Mouse (Mus musculus): Measurements from ENCODE around the gene Slc9a3r2. TPM values are rescaled to one million over a fixed set of nuclear protein-coding genes. Genes with fewer than 3 reads are reported as not detected.

Slc9a3r2 gene
- polyA plus RNA-seq, 2 experiments: 5.5 to 8.1 TPM

- 68% methylated on average over 3 of the region's 3 CpGs for WGBS (ENCODE audit: insufficient replicate concordance)
- Histone ChIP-seq H3K4me1 (replicated peaks; ENCODE audit: control insufficient read depth in 2 of 2, insufficient read depth in 2 of 2, low read length in 1 of 2) (no peaks in the 10 kb centered on the region), H3K9me3 (ENCODE audit: control insufficient read depth, low read length) (no peaks in the 10 kb centered on the region), H3K9ac (replicated peaks) (no peak overlapping the region), H3K27ac (no peak overlapping the region), H3K36me3 (replicated peaks; ENCODE audit: control insufficient read depth, insufficient read depth, low read depth) (peaks cover 5% of the 10 kb centered on the region; the same call in 1 of the 2 replicates), H3K4me2 (ENCODE audit: low read depth) (no peak overlapping the region), H3K4me3 (ENCODE audit: insufficient read depth in 1 of 2, low read depth in 2 of 2, low read length in 2 of 2) (no peak overlapping the region), H3K27me3 (ENCODE audit: control insufficient read depth, insufficient read depth, low read length) (no peaks in the 10 kb centered on the region)
- ATAC-seq (ENCODE audit: insufficient read depth) (no peak), DNase-seq (ENCODE audit: low read depth in 3 of 3, low spot score in 3 of 3) (no peak)
- TF ChIP-seq EP300 (IDR thresholded peaks at IDR 0.05; ENCODE audit: low read depth): no peak
- TF ChIP-seq CTCF (IDR thresholded peaks at IDR 0.05; ENCODE audit: low read depth): no peak
Measured at GRCm38 (mm10) chr17:24590943-24591342, 59.2 kb downstream of the Slc9a3r2 start.

Small RNA genes lying within 50 kb of the gene (microRNA-seq; reads per million reads assigned to microRNA genes)
- not detected for gene Gm24589

Other genes starting within 250 kb of the Slc9a3r2 start
Only the 30 nearest of the 34 such genes appear.
- gene Rnps1, start 235.8 kb downstream of the Slc9a3r2 start, polyA plus RNA-seq (2012; rRNA removed): 91.5 and 114 TPM in 2 replicates
- 90.6 and 96.3 TPM in 2 replicates for gene Rnps1, start 235.8 kb downstream of the Slc9a3r2 start, polyA plus RNA-seq (2014; fragmentation: Nextera tagmentation; extraction: Ambion mirVana)
- gene Eci1, start 223.7 kb downstream of the Slc9a3r2 start, polyA plus RNA-seq (2012; rRNA removed): 42.3 and 48.3 TPM in 2 replicates
- gene Eci1, start 223.7 kb downstream of the Slc9a3r2 start, polyA plus RNA-seq (2014; fragmentation: Nextera tagmentation; extraction: Ambion mirVana): 56.4 and 64.7 TPM in 2 replicates
- 2.1 and 2.3 TPM in 2 replicates for gene Dnase1l2, start 207.2 kb downstream of the Slc9a3r2 start, polyA plus RNA-seq (2012; rRNA removed)
- 0.14 and 0.46 TPM in 2 replicates for gene Dnase1l2, start 207.2 kb downstream of the Slc9a3r2 start, polyA plus RNA-seq (2014; fragmentation: Nextera tagmentation; extraction: Ambion mirVana)
- gene E4f1, start 180.0 kb downstream of the Slc9a3r2 start, polyA plus RNA-seq (2012; rRNA removed): 17.1 and 19.9 TPM in 2 replicates
- 4.5 and 5.0 TPM in 2 replicates for gene E4f1, start 180.0 kb downstream of the Slc9a3r2 start, polyA plus RNA-seq (2014; fragmentation: Nextera tagmentation; extraction: Ambion mirVana)
- gene Pgp, start 179.9 kb downstream of the Slc9a3r2 start, polyA plus RNA-seq (2012; rRNA removed): 37.9 and 38.2 TPM in 2 replicates
- gene Pgp, start 179.9 kb downstream of the Slc9a3r2 start, polyA plus RNA-seq (2014; fragmentation: Nextera tagmentation; extraction: Ambion mirVana): 70.4 and 76.7 TPM in 2 replicates
- 0.29 and 0.30 TPM in 2 replicates for gene Bricd5, start 176.4 kb downstream of the Slc9a3r2 start, polyA plus RNA-seq (2012; rRNA removed)
- 0.23 TPM in 1 of 2 replicates, not detected in the other for gene Bricd5, start 176.4 kb downstream of the Slc9a3r2 start, polyA plus RNA-seq (2014; fragmentation: Nextera tagmentation; extraction: Ambion mirVana)
- gene Mlst8, start 171.2 kb downstream of the Slc9a3r2 start, polyA plus RNA-seq (2012; rRNA removed): 13.5 and 18.5 TPM in 2 replicates
- 9.6 and 11.2 TPM in 2 replicates for gene Mlst8, start 171.2 kb downstream of the Slc9a3r2 start, polyA plus RNA-seq (2014; fragmentation: Nextera tagmentation; extraction: Ambion mirVana)
- gene Caskin1, start 161.7 kb downstream of the Slc9a3r2 start, polyA plus RNA-seq (2012; rRNA removed): 0.09 and 0.11 TPM in 2 replicates
- 0.08 TPM in 2 replicates for gene Caskin1, start 161.7 kb downstream of the Slc9a3r2 start, polyA plus RNA-seq (2014; fragmentation: Nextera tagmentation; extraction: Ambion mirVana)
- gene Traf7, start 122.4 kb downstream of the Slc9a3r2 start, polyA plus RNA-seq (2012; rRNA removed): 55.4 and 64.2 TPM in 2 replicates
- gene Traf7, start 122.4 kb downstream of the Slc9a3r2 start, polyA plus RNA-seq (2014; fragmentation: Nextera tagmentation; extraction: Ambion mirVana): 25.6 and 29.4 TPM in 2 replicates
- 0.21 and 0.28 TPM in 2 replicates for gene Rab26, start 116.1 kb downstream of the Slc9a3r2 start, polyA plus RNA-seq (2012; rRNA removed)
- gene Rab26, start 116.1 kb downstream of the Slc9a3r2 start, polyA plus RNA-seq (2014; fragmentation: Nextera tagmentation; extraction: Ambion mirVana): 0.95 and 1.0 TPM in 2 replicates
- 3.4 and 4.0 TPM in 2 replicates for gene Pkd1, start 100.5 kb downstream of the Slc9a3r2 start, polyA plus RNA-seq (2012; rRNA removed)
- 1.8 and 2.9 TPM in 2 replicates for gene Pkd1, start 100.5 kb downstream of the Slc9a3r2 start, polyA plus RNA-seq (2014; fragmentation: Nextera tagmentation; extraction: Ambion mirVana)
- 17.0 and 21.4 TPM in 2 replicates for gene Tsc2, start 17.7 kb downstream of the Slc9a3r2 start, polyA plus RNA-seq (2012; rRNA removed)
- gene Tsc2, start 17.7 kb downstream of the Slc9a3r2 start, polyA plus RNA-seq (2014; fragmentation: Nextera tagmentation; extraction: Ambion mirVana): 17.6 and 23.8 TPM in 2 replicates
- 6.2 and 6.6 TPM in 2 replicates for gene Nthl1, start 17.6 kb downstream of the Slc9a3r2 start, polyA plus RNA-seq (2012; rRNA removed)
- 5.9 and 6.1 TPM in 2 replicates for gene Nthl1, start 17.6 kb downstream of the Slc9a3r2 start, polyA plus RNA-seq (2014; fragmentation: Nextera tagmentation; extraction: Ambion mirVana)
- gene Npw, start 8.1 kb upstream of the Slc9a3r2 start, polyA plus RNA-seq (2012; rRNA removed): 0.27 TPM in 1 of 2 replicates, not detected in the other
- gene Npw, start 8.1 kb upstream of the Slc9a3r2 start, polyA plus RNA-seq (2014; fragmentation: Nextera tagmentation; extraction: Ambion mirVana): 0.29 TPM in 1 of 2 replicates, not detected in the other
- 21.3 and 23.8 TPM in 2 replicates for gene Zfp598, start 19.4 kb upstream of the Slc9a3r2 start, polyA plus RNA-seq (2012; rRNA removed)
- 10.7 and 14.5 TPM in 2 replicates for gene Zfp598, start 19.4 kb upstream of the Slc9a3r2 start, polyA plus RNA-seq (2014; fragmentation: Nextera tagmentation; extraction: Ambion mirVana)
- gene Syngr3, start 39.6 kb upstream of the Slc9a3r2 start, polyA plus RNA-seq (2012; rRNA removed): 0.06 and 0.14 TPM in 2 replicates
- 0.08 TPM in 1 of 2 replicates, not detected in the other for gene Syngr3, start 39.6 kb upstream of the Slc9a3r2 start, polyA plus RNA-seq (2014; fragmentation: Nextera tagmentation; extraction: Ambion mirVana)
- 13.9 and 19.5 TPM in 2 replicates for gene Gfer, start 45.8 kb upstream of the Slc9a3r2 start, polyA plus RNA-seq (2012; rRNA removed)
- 30.2 and 32.3 TPM in 2 replicates for gene Gfer, start 45.8 kb upstream of the Slc9a3r2 start, polyA plus RNA-seq (2014; fragmentation: Nextera tagmentation; extraction: Ambion mirVana)
- gene Noxo1, start 45.9 kb upstream of the Slc9a3r2 start, polyA plus RNA-seq (2012; rRNA removed): 0.87 and 0.97 TPM in 2 replicates
- 0.25 and 0.30 TPM in 2 replicates for gene Noxo1, start 45.9 kb upstream of the Slc9a3r2 start, polyA plus RNA-seq (2014; fragmentation: Nextera tagmentation; extraction: Ambion mirVana)
- 20.5 and 26.8 TPM in 2 replicates for gene Tbl3, start 57.3 kb upstream of the Slc9a3r2 start, polyA plus RNA-seq (2012; rRNA removed)
- 31.3 and 33.4 TPM in 2 replicates for gene Tbl3, start 57.3 kb upstream of the Slc9a3r2 start, polyA plus RNA-seq (2014; fragmentation: Nextera tagmentation; extraction: Ambion mirVana)
- gene Rnf151, start 67.7 kb upstream of the Slc9a3r2 start, polyA plus RNA-seq (2012; rRNA removed): 0.11 and 0.29 TPM in 2 replicates
- not detected in 2 replicates for gene Rnf151, start 67.7 kb upstream of the Slc9a3r2 start, polyA plus RNA-seq (2014; fragmentation: Nextera tagmentation; extraction: Ambion mirVana)
- 2,096 and 2,246 TPM in 2 replicates for gene Rps2, start 67.8 kb upstream of the Slc9a3r2 start, polyA plus RNA-seq (2012; rRNA removed)
- 1,219 and 1,250 TPM in 2 replicates for gene Rps2, start 67.8 kb upstream of the Slc9a3r2 start, polyA plus RNA-seq (2014; fragmentation: Nextera tagmentation; extraction: Ambion mirVana)
- gene Ndufb10, start 74.2 kb upstream of the Slc9a3r2 start, polyA plus RNA-seq (2012; rRNA removed): 84.0 and 162 TPM in 2 replicates
- 207 and 216 TPM in 2 replicates for gene Ndufb10, start 74.2 kb upstream of the Slc9a3r2 start, polyA plus RNA-seq (2014; fragmentation: Nextera tagmentation; extraction: Ambion mirVana)
- 0.03 TPM in 1 of 2 replicates, not detected in the other for gene Rpl3l, start 77.5 kb upstream of the Slc9a3r2 start, polyA plus RNA-seq (2012; rRNA removed)
- gene Rpl3l, start 77.5 kb upstream of the Slc9a3r2 start, polyA plus RNA-seq (2014; fragmentation: Nextera tagmentation; extraction: Ambion mirVana): not detected in 2 replicates
- gene Msrb1, start 86.3 kb upstream of the Slc9a3r2 start, polyA plus RNA-seq (2012; rRNA removed): 18.3 and 25.4 TPM in 2 replicates
- gene Msrb1, start 86.3 kb upstream of the Slc9a3r2 start, polyA plus RNA-seq (2014; fragmentation: Nextera tagmentation; extraction: Ambion mirVana): 28.8 and 28.9 TPM in 2 replicates
- gene Hs3st6, start 102.7 kb upstream of the Slc9a3r2 start, polyA plus RNA-seq (2012; rRNA removed): 0.03 and 0.06 TPM in 2 replicates
- gene Hs3st6, start 102.7 kb upstream of the Slc9a3r2 start, polyA plus RNA-seq (2014; fragmentation: Nextera tagmentation; extraction: Ambion mirVana): not detected in 2 replicates
- gene Meiob, start 154.0 kb upstream of the Slc9a3r2 start, polyA plus RNA-seq (2012; rRNA removed): 0.50 and 0.65 TPM in 2 replicates
- 0.90 and 1.2 TPM in 2 replicates for gene Meiob, start 154.0 kb upstream of the Slc9a3r2 start, polyA plus RNA-seq (2014; fragmentation: Nextera tagmentation; extraction: Ambion mirVana)
- gene Hagh, start 189.8 kb upstream of the Slc9a3r2 start, polyA plus RNA-seq (2012; rRNA removed): 49.8 and 65.9 TPM in 2 replicates
- gene Hagh, start 189.8 kb upstream of the Slc9a3r2 start, polyA plus RNA-seq (2014; fragmentation: Nextera tagmentation; extraction: Ambion mirVana): 109 and 120 TPM in 2 replicates
- gene Fahd1, start 200.0 kb upstream of the Slc9a3r2 start, polyA plus RNA-seq (2012; rRNA removed): 18.6 and 24.0 TPM in 2 replicates
- 37.2 and 40.1 TPM in 2 replicates for gene Fahd1, start 200.0 kb upstream of the Slc9a3r2 start, polyA plus RNA-seq (2014; fragmentation: Nextera tagmentation; extraction: Ambion mirVana)
- 3.4 and 4.3 TPM in 2 replicates for gene Igfals, start 215.7 kb upstream of the Slc9a3r2 start, polyA plus RNA-seq (2012; rRNA removed)
- 4.7 and 6.3 TPM in 2 replicates for gene Igfals, start 215.7 kb upstream of the Slc9a3r2 start, polyA plus RNA-seq (2014; fragmentation: Nextera tagmentation; extraction: Ambion mirVana)
- gene Nubp2, start 236.0 kb upstream of the Slc9a3r2 start, polyA plus RNA-seq (2012; rRNA removed): 30.8 and 33.1 TPM in 2 replicates
- 76.7 and 80.1 TPM in 2 replicates for gene Nubp2, start 236.0 kb upstream of the Slc9a3r2 start, polyA plus RNA-seq (2014; fragmentation: Nextera tagmentation; extraction: Ambion mirVana)